Mouse (Mus musculus) erythroblast, embryonic 14.5 days (primary cell): ENCODE results near the gene Gabpb2.

ENCODE experiments used
- GATA1 ChIP-seq: IDR thresholded peaks from 2 replicates; pipeline ENCODE4 v1.6.1; 2012; ENCODE audit warnings: low read length, inconsistent platforms, mixed read lengths
- TAL1 ChIP-seq: IDR thresholded peaks from 3 replicates; pipeline ENCODE4 v1.6.1; 2012; ENCODE audit warnings: low read length, inconsistent platforms, mixed read lengths

DNA sequence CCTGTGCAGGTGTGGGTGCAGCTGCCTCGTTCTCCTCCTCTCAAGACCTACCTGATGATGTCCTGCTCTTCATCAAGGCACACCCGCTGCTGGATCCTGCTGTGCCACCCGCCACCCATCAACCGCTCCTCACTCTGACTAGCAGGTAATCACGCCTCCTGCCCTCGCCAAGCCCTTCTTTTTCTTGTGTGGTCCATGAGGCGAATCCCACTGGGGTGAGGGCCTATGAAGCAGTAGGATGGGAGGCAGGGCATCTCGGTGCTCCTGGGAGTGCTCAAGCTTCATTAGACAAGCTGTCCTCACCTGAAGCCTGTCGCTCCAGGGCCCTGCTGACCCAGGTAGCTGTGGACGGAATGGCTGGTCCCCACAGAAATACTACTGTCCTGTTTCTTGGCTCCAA is 47.7 kb downstream of the Gabpb2 start:
- TF ChIP-seq GATA1 (no peak), TAL1 (no peak)
